Mouse (Mus musculus): ENCODE data around the gene Zfp174. TPM values are rescaled to one million over a fixed set of nuclear protein-coding genes. Genes with fewer than 3 reads are reported as not detected.

Gene Zfp174
- polyA plus RNA-seq, 1 experiment from 2014 or later: 3.9 TPM

DNA sequence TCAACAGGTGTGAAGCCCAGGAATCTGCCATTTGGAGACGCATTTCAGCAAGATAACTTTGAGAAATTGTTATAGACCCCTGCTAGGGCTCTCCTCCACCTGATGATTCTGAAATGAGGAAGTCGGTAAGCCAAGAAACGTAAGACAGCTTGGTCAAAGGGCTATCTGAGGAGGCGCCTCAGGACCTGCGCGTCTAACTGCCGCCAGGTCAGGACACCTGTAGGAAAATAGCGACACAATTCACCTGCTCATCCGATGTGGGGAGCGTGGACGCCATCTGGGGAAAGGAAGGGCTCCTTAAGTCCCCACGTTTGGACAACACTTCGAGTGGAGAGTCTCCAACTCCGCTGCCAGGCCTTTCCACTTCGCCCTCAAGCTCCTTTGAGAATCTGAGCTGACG, 24.7 kb downstream of the Zfp174 start:
- peak overlapping the region; percentile 73 for H3K9ac ChIP-seq (ENCODE audit: low read depth, low read length)
- peak overlapping the region; percentile 64 for H3K4me3 ChIP-seq (ENCODE audit: low read depth, low read length)
- no peaks in the 10 kb centered on the region for H3K27me3 ChIP-seq (ENCODE audit: control insufficient read depth, insufficient read depth, low read depth, low read length)
- 1% methylated on average over 16 of the region's 16 CpGs for WGBS
- H3K4me1 ChIP-seq (ENCODE audit: control insufficient read depth, insufficient read depth, low read length): peaks cover 15% of the 10 kb centered on the region
- peak overlapping the region; percentile 65 for H3K27ac ChIP-seq (ENCODE audit: low read length)
- peak; percentile 38; the same call in 1 of the 2 replicates for ATAC-seq
- H3K9me3 ChIP-seq (replicated peaks; ENCODE audit: control insufficient read depth, low read length, poor library complexity, severe bottlenecking): no peaks in the 10 kb centered on the region
- 0 out of 2 replicates have a peak, but pooled peaks cover 2% of the 10 kb centered on the region for H3K36me3 ChIP-seq (ENCODE audit: control insufficient read depth, insufficient read depth, low read length)
- peak overlapping the region; percentile 91 for H3K4me2 ChIP-seq (ENCODE audit: low read length)

DNA sequence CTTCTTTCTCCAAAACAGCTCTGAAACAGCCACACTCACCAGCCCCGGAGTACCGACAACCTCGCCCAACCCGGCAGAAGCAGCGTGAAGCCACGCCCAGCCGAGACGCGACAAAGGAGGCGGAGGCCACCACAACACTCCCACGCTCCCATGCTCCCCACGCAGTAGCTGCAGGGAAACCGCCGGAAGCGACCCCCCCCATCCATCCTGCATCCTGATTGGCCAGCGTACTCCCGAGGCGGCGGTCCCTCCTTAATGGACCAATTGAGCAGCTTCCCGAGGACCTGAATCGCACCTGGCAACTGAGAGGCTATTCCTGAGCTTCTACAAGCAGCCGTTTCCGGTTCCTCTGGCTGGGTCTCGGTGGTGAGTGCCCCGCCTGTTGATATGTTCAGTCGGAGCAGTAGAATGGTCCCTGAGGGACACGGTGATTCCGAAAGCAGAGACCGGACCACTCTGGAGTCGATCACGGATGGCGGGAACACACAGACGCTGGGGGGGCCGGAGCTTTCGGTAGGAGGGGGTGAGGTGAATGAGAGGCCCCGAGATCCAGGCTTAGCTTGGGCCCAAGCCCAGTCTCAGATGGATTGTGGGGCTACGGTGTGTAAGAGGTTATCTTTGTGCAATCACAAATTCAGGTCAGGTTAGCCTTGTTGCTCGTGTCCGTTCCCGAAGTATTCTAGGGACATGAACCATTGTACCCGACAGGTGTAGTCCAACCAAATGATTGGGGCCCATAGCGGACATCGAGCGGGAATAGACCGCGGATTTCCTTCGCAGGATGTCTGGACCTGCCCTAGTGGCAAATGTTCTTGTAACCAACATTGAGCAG, 25.4 kb downstream of the Zfp174 start, which contains the start of gene Naa60:
TSS of gene Naa60 (plus strand) at position 160 of the 832 bp plus-strand sequence.
- peak within 1 kb of the TSS; percentile 64 for H3K4me3 ChIP-seq (ENCODE audit: low read depth, low read length)
- 4% methylated on average over 47 of the region's 47 CpGs for WGBS
- no peaks in the 10 kb centered on the region for H3K27me3 ChIP-seq (ENCODE audit: control insufficient read depth, insufficient read depth, low read depth, low read length)
- H3K4me2 ChIP-seq (ENCODE audit: low read length): peak within 1 kb of the TSS; percentile 91
- H3K9ac ChIP-seq (ENCODE audit: low read depth, low read length): peak within 1 kb of the TSS; percentile 73
- ATAC-seq: peak; percentile 96
- H3K27ac ChIP-seq (ENCODE audit: low read length): peak within 1 kb of the TSS; percentile 65
- H3K36me3 ChIP-seq (ENCODE audit: control insufficient read depth, insufficient read depth, low read length): 0 out of 2 replicates have a peak, but pooled peaks cover 2% of the 10 kb centered on the region
- H3K4me1 ChIP-seq (ENCODE audit: control insufficient read depth, insufficient read depth, low read length): peaks cover 15% of the 10 kb centered on the region
- no peaks in the 10 kb centered on the region for H3K9me3 ChIP-seq (replicated peaks; ENCODE audit: control insufficient read depth, low read length, poor library complexity, severe bottlenecking)

GRCm38 (mm10) chr16:3876346-3876745, 29.3 kb downstream of the Zfp174 start:
- H3K4me1 ChIP-seq (ENCODE audit: control insufficient read depth, insufficient read depth, low read length): peaks cover 18% of the 10 kb centered on the region
- no peaks in the 10 kb centered on the region for H3K9me3 ChIP-seq (replicated peaks; ENCODE audit: control insufficient read depth, low read length, poor library complexity, severe bottlenecking)
- peaks cover 5% of the 10 kb centered on the region; the same call in 1 of the 2 replicates for H3K36me3 ChIP-seq (ENCODE audit: control insufficient read depth, insufficient read depth, low read length)
- H3K27me3 ChIP-seq (ENCODE audit: control insufficient read depth, insufficient read depth, low read depth, low read length): no peaks in the 10 kb centered on the region
- no peak overlapping the region for H3K4me3 ChIP-seq (ENCODE audit: low read depth, low read length)
- 97% methylated on average over 4 of the region's 4 CpGs for WGBS
- H3K9ac ChIP-seq (ENCODE audit: low read depth, low read length): no peak overlapping the region
- no peak overlapping the region for H3K27ac ChIP-seq (ENCODE audit: low read length)
- no peak for ATAC-seq
- no peak overlapping the region for H3K4me2 ChIP-seq (ENCODE audit: low read length)

- H3K9ac ChIP-seq (ENCODE audit: low read depth, low read length): peak within 1 kb of the TSS; percentile 93
- H3K36me3 ChIP-seq (ENCODE audit: control insufficient read depth, insufficient read depth, low read length): 0 out of 2 replicates have a peak, but pooled peaks cover 1% of the 10 kb centered on the region
- under 1% methylated on average over 86 of the region's 88 CpGs for WGBS
- H3K9me3 ChIP-seq (replicated peaks; ENCODE audit: control insufficient read depth, low read length, poor library complexity, severe bottlenecking): no peaks in the 10 kb centered on the region
- H3K4me1 ChIP-seq (ENCODE audit: control insufficient read depth, insufficient read depth, low read length): peaks cover 33% of the 10 kb centered on the region
- H3K4me2 ChIP-seq (ENCODE audit: low read length): peak within 1 kb of the TSS; percentile 73
- H3K27me3 ChIP-seq (ENCODE audit: control insufficient read depth, insufficient read depth, low read depth, low read length): no peaks in the 10 kb centered on the region
- H3K4me3 ChIP-seq (ENCODE audit: low read depth, low read length): peak within 1 kb of the TSS; percentile 92
- peak within 1 kb of the TSS; percentile 97 for H3K27ac ChIP-seq (ENCODE audit: low read length)
- ATAC-seq: peak; percentile 99
These were observed 37.4 kb downstream of the Zfp174 start, which contains the start of the genes Zfp597 and Gm20695 for GRCm38 (mm10) chr16:3884201-3885064. Gene Zfp597, minus strand, starts transcription at chr16:3884561. Gene Gm20695, plus strand, starts transcription at chr16:3884648.

DNA sequence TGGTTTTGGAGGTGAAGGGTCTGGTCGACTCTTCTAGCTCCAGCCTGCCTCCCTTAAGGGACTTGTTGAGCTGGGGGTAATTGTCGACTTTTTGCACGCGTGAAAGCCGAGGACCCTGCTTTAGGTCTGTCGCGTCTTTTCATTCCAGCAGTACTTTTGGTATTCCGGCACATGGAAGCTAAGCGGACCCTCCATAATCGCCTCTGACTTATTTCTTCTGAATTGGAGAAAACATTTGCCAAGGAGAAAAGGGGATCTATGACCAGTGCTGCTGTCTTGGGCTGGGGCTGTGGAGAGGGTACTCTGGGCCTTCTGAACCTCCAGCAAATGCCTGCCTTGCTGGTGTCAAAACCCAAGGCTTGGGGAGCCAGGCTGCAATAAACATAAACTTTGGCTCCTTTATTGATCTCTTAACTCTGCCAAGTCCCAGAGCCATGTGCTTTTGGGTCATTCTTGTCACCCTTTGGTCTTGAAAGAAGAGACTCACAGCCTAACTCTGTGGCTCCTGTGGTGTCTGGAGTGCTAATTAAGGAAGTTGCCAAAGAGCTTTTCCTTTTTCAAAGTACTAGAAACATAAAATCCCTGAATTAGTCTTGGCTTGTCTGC, 38.1 kb downstream of the Zfp174 start:
- H3K9me3 ChIP-seq (replicated peaks; ENCODE audit: control insufficient read depth, low read length, poor library complexity, severe bottlenecking): no peaks in the 10 kb centered on the region
- H3K4me3 ChIP-seq (ENCODE audit: low read depth, low read length): peak overlapping the region; percentile 92
- H3K4me2 ChIP-seq (ENCODE audit: low read length): peak overlapping the region; percentile 73
- peaks cover 33% of the 10 kb centered on the region for H3K4me1 ChIP-seq (ENCODE audit: control insufficient read depth, insufficient read depth, low read length)
- 3% methylated on average over 10 of the region's 10 CpGs for WGBS
- no peaks in the 10 kb centered on the region for H3K27me3 ChIP-seq (ENCODE audit: control insufficient read depth, insufficient read depth, low read depth, low read length)
- ATAC-seq: 0 out of 2 replicates have a peak, but pooled peaks have one; percentile 2
- peak overlapping the region; percentile 93 for H3K9ac ChIP-seq (ENCODE audit: low read depth, low read length)
- no peaks in the 10 kb centered on the region for H3K36me3 ChIP-seq (ENCODE audit: control insufficient read depth, insufficient read depth, low read length)
- peak overlapping the region; percentile 97 for H3K27ac ChIP-seq (ENCODE audit: low read length)

- Histone ChIP-seq H3K9ac (ENCODE audit: low read depth, low read length) (no peak overlapping the region), H3K27me3 (ENCODE audit: control insufficient read depth, insufficient read depth, low read depth, low read length) (no peaks in the 10 kb centered on the region), H3K4me2 (ENCODE audit: low read length) (no peak overlapping the region), H3K27ac (ENCODE audit: low read length) (no peak overlapping the region), H3K36me3 (ENCODE audit: control insufficient read depth, insufficient read depth, low read length) (0 out of 2 replicates have a peak, but pooled peaks cover 2% of the 10 kb centered on the region), H3K9me3 (replicated peaks; ENCODE audit: control insufficient read depth, low read length, poor library complexity, severe bottlenecking) (no peaks in the 10 kb centered on the region), H3K4me3 (ENCODE audit: low read depth, low read length) (no peak overlapping the region), H3K4me1 (ENCODE audit: control insufficient read depth, insufficient read depth, low read length) (no peaks in the 10 kb centered on the region)
- WGBS: 94% methylated on average over 14 of the region's 14 CpGs
- ATAC-seq: no peak
These were observed 44.7 kb downstream of the Zfp174 start for GRCm38 (mm10) chr16:3891621-3892295.

GRCm38 (mm10) chr16:3893739-3894138, 46.7 kb downstream of the Zfp174 start:
- WGBS: 86% methylated on average over 3 of the region's 3 CpGs
- no peak for ATAC-seq
- H3K9ac ChIP-seq (ENCODE audit: low read depth, low read length): no peak overlapping the region
- H3K4me3 ChIP-seq (ENCODE audit: low read depth, low read length): no peak overlapping the region
- peaks cover 10% of the 10 kb centered on the region for H3K36me3 ChIP-seq (ENCODE audit: control insufficient read depth, insufficient read depth, low read length)
- H3K27ac ChIP-seq (ENCODE audit: low read length): no peak overlapping the region
- H3K27me3 ChIP-seq (ENCODE audit: control insufficient read depth, insufficient read depth, low read depth, low read length): no peaks in the 10 kb centered on the region
- no peaks in the 10 kb centered on the region for H3K9me3 ChIP-seq (replicated peaks; ENCODE audit: control insufficient read depth, low read length, poor library complexity, severe bottlenecking)
- H3K4me2 ChIP-seq (ENCODE audit: low read length): no peak overlapping the region
- H3K4me1 ChIP-seq (ENCODE audit: control insufficient read depth, insufficient read depth, low read length): no peaks in the 10 kb centered on the region

DNA sequence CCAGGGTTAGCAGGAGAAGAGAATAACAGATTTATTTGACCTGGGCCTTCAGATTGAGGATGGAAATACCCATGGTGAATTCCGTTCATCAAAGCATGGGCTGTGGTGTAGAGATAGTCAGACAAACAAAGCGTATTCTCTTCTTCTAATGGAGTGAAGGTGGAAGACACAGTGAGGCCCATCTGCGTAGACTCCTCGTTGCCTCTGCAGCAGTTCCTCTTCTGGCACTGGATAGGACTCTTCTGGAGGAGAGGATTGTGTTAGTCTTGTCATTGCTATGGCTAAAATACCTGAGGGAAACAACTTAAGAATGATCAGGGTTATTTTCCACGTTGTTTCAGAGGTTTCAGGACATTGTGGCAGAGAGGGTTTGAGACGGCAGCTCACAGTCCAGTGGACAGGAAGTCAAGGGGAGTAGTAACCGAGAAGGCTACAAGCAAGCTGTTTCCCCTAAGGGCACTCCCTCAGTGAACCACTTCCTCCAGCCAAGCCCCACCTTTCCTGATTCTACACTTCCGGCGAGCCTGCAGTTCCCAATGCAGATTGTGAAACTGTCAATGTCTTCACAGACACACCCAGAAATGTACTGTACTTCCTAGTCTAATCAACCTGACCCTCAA, 48.2 kb downstream of the Zfp174 start:
- ATAC-seq: no peak
- WGBS: 83% methylated on average over 9 of the region's 9 CpGs
- H3K27ac ChIP-seq (ENCODE audit: low read length): no peak overlapping the region

More for the DNA sequence above, 48.2 kb downstream of the Zfp174 start:
- Histone ChIP-seq H3K27me3 (ENCODE audit: control insufficient read depth, insufficient read depth, low read depth, low read length) (no peaks in the 10 kb centered on the region), H3K4me1 (ENCODE audit: control insufficient read depth, insufficient read depth, low read length) (no peaks in the 10 kb centered on the region), H3K4me3 (ENCODE audit: low read depth, low read length) (no peak overlapping the region), H3K4me2 (ENCODE audit: low read length) (no peak overlapping the region), H3K9ac (ENCODE audit: low read depth, low read length) (no peak overlapping the region), H3K9me3 (replicated peaks; ENCODE audit: control insufficient read depth, low read length, poor library complexity, severe bottlenecking) (no peaks in the 10 kb centered on the region), H3K36me3 (ENCODE audit: control insufficient read depth, insufficient read depth, low read length) (peaks cover 20% of the 10 kb centered on the region)

Data from midbrain, embryonic 16.5 days (tissue).